23 mouse cellular contexts compared by ENCODE assay signal in the genomic region with DNA sequence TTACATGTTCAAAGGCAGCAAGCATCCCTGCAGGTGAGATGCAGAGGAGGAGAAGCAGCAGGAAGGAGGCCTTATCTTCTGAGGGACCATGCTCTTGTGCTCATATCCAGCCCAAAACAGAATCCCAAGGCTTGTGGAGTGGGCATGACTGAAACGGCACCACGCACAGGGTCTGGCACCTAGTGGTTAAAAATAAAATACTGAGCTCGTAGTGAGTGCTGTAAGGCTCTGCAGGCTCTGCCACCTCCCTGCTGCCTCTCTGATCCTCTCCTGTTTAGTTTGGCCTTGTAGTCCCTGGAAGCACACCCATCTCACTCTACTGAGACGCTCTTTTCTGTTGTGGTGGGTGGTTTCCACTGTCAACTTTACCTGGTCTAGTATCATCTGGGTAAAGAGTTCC.
"Had no signal": no experiment of that assay in that cellular context is flagged by ENCODE, and none has a peak within 500 bp of the region (broad histone marks: within the 10 kb centered on the region; RNA-seq: fewer than 3 reads in every experiment).

No protein-coding gene starts in this region.

- ATAC-seq: hindbrain, embryonic 16.5 days; intestine, embryonic 16.5 days; liver, embryonic 12.5 days had no signal

- DNase-seq: gastrocnemius, postnatal 14 days; gastrocnemius, postnatal 36 days; heart, adult 11 months; heart, adult 2 months; heart, postnatal 10 days; kidney, adult 11 months; kidney, adult 2 months; kidney, adult 9 months; kidney, postnatal 14 days; kidney, postnatal 36 days; layer of hippocampus, adult 9-11 months; layer of hippocampus, postnatal 36 days; left cerebral cortex, postnatal 4 days had no signal

- H3K27ac ChIP-seq: heart, adult 2 months; hindbrain, embryonic 13.5 days; kidney, embryonic 15.5 days; kidney, postnatal 0 days; limb, embryonic 13.5 days; limb, embryonic 15.5 days; liver, embryonic 12.5 days; liver, embryonic 14.5 days had no signal

- H3K9ac ChIP-seq: heart, embryonic 12.5 days; hindbrain, embryonic 13.5 days; kidney, embryonic 15.5 days; limb, embryonic 13.5 days; limb, embryonic 15.5 days; liver, embryonic 12.5 days; liver, embryonic 14.5 days had no signal

- H3K27me3 ChIP-seq: heart, embryonic 12.5 days; hindbrain, embryonic 13.5 days; kidney, embryonic 15.5 days; limb, embryonic 13.5 days; limb, embryonic 15.5 days; liver, embryonic 12.5 days had no signal

- H3K4me3 ChIP-seq: heart, adult 2 months; heart, embryonic 12.5 days; hindbrain, embryonic 13.5 days; kidney, embryonic 15.5 days; limb, embryonic 13.5 days; limb, embryonic 15.5 days; liver, embryonic 12.5 days had no signal

- H3K9me3 ChIP-seq: heart, embryonic 12.5 days; hindbrain, embryonic 13.5 days; kidney, embryonic 15.5 days; limb, embryonic 13.5 days; limb, embryonic 15.5 days; liver, embryonic 12.5 days had no signal

- H3K4me2 ChIP-seq: heart, embryonic 12.5 days; hindbrain, embryonic 13.5 days; kidney, embryonic 15.5 days; limb, embryonic 13.5 days; limb, embryonic 15.5 days; liver, embryonic 12.5 days had no signal

- H3K4me1 ChIP-seq: hindbrain, embryonic 13.5 days; limb, embryonic 15.5 days; liver, embryonic 12.5 days had no signal
